Mouse (Mus musculus) spleen, postnatal 4 days (tissue): ENCODE measurements around the gene Larp4.
"Not testable (repeated sequence)": the region's sequence is repeated elsewhere in the genome, so short reads cannot be mapped to it uniquely, and the experiment has no call there.

Experiments
- DNase-seq, 2 experiments: peaks; one replicate each; pipeline ENCODE4 v3.0.0; 2022; ENCODE audit warnings: low spot score in 2 of 2

Gene Larp4

DNA sequence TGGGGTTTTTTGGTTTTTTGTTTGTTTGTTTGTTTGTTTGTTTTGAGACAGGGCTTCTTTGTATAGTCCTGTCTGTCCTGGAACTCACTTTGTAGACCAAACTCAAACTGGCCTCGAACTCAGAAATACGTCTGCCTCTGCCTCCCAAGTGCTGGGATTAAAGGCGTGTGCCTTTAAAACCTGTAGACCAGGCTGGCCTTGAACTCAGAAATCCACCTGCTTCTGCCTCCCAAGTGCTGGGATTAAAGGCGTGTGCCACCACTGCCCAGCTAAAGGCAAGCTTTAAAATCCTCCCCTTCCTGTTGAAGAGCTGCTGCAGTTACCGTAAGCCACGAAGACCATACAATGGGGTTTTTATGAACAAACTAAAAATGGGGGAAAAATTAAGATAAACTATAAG is at the start of gene Larp4:
TSS of gene Larp4 (plus strand) at position 301 of the 400 bp plus-strand sequence.
- not testable (repeated sequence) for DNase-seq

DNA sequence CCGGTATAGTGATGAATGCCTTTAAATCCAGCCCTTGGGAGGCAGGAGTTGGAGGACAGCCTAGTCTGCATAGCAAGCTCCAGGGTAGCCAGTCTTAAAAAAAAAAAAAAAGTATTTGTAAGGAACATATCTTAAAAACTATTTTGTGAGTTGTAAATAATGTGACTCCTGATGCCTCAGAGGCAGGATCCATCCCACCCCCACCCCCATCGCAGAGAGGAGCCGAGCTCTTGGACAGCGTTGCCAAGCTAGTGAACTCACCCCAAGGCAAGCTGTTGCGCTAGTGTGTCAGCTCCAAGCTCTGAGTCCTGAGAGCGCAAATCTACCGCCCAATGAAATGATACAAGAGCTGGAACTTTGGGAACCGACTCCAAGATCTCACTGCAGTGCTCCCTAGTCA is 38.6 kb upstream of the Larp4 start:
- no peak for DNase-seq

DNA sequence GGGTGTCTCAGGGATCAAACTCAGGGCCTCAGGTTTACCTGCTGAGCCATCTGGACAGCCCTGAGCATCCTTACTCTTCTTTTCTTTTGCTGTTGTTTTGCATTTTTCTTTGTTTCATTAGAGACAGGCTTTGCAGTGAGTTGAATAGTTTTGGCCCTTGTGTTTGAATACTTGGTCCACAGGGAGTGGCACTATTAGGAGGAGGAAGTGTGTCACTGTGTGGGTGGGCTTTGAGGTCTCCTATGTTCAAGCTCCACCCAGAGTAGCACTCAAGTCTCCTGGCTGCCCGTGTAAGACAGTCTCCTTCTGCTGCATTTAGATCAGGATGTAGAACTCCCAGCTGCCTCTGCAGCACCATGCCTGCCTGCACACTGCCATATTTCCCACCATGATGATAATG is 35.4 kb upstream of the Larp4 start:
- no peak for DNase-seq

DNA sequence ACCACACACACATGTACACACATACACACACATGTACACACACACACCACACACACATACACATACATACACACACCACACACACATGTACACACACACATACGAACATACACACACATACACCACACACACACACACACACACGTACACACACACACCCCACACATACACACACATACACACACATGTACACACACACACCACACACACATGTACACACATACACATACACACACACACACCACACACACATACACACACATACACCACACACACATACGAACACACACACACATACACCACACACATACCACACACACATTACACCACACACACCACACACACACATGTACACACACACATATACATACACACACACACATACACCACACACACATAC is 33.2 kb upstream of the Larp4 start:
- no peak for DNase-seq

DNA sequence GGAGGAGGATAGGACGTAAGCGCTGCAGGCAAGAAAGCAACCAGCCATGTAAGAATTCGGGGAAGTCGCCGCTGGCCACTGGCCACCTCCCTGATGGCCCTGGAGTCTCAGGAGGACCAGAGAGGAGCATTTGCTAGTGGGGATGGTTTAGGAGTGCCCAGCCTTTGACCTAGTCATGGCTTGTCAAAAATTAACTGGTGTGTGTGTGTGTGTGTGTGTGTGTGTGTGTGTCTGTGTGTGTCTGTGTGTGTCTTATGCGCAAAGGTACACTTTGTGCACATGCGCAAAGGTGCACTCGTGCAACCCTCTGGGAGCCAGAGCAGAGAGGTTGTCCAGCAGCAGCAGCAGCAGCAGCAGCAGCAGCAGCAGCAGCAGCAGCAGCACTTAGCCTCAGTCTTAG is 32.0 kb upstream of the Larp4 start:
- DNase-seq, result no peak

DNA sequence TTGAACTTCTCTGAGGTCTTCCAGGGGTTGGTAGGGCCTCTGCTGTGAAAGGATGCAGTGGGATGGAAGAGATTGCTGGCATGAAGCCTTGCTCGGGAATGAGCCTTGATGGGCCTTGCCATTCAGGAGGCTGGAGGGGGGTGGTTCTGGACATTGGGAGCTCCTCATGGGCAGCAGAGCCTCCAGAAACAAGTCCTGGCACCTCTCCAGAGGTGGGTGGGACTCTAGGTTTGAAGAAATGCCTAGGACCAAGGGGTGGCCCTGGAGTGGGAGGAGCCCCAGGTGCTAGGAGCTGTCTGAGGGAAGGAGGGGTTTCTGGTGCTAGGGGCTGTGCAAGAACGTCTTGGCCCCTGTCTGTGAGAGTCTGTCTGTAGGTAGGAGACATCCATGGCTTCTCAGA is 29.4 kb upstream of the Larp4 start:
- no peak for DNase-seq

DNA sequence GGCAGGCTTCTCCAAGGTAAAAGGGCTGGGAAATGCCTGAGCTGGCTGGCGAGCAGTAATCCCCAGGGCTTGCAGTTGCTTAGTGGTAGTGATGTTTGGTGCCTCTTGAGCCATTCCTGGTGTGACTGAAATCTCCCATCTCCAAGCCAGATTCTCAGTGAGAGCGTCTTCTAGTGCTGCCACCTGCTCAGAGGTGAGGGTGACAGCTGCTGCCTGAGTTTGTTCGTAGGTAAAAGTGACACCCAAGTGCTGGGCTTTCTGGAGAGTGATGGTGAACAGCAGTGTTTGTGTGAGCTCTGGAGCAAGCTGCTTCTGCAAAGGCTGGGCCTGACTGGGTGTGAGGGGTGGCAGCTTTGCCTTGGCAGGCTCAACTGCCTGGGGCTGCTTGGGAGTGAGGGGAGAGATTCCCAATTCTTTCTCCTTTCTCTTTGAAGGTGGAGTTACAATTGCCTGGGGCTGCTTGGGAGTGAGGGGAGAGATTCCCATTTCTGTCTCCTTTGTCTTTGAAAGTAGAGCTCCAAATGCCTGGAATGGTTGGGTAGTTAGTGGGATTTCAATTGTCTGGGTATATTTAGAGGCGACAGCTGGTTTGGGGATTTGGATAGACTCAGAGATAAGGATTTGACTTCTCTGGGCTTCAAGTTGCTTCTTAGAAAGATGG is 28.8 kb upstream of the Larp4 start:
- no peak for DNase-seq

DNA sequence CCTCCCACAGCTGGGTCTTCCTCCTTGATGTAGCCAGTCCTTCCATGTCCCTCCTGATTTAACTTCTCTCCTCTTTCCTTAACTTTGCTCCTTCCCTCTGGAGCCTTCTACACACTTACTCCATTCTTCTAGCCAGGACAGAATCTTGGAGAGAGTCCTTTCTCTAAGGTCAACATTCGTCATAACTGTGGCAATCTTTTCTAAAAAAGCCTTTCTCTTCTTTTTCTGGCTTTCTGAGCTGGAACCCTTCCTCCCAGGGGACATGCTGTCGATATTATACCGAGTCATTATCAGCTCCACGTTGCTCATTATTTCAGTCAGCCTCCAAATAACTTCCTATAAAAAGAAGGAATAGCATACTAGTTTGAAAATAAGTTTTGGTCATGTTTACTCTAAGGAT is 14.5 kb upstream of the Larp4 start:
- DNase-seq, result no peak

DNA sequence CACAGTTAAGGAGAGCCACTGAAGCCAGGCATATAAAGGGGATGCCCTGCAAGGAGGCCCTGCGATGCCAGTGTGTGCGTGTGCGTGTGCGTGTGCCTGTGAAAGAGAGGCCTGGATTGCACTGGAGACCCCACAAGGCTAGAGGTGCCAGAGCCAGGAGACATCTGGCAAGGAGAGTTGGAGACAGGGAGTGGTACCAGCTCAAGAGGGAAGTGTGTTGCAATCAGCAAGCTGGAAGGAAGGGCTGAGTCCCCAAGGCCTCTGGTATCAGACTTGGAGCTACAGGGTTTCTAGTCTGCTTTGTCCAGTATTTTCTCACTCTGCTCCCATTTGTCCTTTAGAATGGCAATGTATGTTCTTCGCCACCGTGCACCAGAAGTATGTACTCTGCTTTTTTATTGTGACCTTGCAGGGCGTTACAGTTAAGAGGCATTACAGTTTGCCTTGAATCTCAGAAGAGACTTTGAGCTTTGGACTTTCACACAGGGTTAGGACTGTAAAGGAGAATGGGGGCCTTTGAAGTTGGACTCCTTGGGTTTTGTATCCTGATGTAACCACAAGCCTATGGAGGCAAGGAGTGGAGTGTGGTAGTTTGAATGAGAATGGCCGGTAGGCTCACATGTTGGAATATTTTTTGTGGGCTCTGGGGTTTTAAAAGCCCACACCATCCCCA is 4.6 kb upstream of the Larp4 start:
- no peak for DNase-seq

DNA sequence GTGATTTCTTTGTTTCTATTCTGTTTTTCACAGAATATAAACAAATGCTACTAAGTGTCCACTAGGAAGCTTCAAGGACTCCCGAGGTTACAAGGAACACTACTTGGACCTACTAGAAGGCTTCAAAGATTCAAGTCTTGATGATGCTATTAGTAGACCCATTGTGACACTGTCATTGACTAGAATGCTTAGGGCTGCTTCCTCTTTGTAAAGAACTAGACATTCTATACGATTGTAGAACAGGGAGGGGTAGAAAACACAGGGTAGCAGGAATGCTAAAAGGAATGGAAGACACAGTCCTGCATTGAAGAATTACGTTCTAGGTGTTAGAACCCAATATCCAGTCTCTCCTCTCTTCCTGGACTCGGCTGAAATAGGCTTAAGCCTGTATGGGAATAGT is 2.9 kb upstream of the Larp4 start, which contains the start of gene Fam186a:
TSS of gene Fam186a (minus strand) at position 101 of the 400 bp plus-strand sequence.
- no peak for DNase-seq

DNA sequence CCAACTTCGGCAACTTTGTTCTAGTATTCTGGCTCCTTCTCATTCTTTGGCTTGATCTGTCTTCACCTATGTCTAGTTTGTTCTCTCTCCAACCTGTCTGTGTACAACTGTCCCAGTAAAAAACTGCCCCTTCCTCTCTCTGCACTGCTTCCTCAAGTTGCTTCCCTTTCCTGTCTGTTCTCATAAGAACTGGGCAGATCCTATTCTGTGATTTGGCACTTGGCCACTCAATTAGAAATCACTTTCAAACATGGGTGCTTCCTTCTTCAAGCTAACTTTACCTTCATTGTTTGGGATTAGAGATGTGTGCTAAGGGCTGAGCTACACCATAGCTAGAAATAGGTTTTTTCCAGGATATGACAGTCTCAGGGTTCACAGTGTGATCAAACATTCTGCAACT is 741 bp downstream of the Larp4 start:
- no peak for DNase-seq

DNA sequence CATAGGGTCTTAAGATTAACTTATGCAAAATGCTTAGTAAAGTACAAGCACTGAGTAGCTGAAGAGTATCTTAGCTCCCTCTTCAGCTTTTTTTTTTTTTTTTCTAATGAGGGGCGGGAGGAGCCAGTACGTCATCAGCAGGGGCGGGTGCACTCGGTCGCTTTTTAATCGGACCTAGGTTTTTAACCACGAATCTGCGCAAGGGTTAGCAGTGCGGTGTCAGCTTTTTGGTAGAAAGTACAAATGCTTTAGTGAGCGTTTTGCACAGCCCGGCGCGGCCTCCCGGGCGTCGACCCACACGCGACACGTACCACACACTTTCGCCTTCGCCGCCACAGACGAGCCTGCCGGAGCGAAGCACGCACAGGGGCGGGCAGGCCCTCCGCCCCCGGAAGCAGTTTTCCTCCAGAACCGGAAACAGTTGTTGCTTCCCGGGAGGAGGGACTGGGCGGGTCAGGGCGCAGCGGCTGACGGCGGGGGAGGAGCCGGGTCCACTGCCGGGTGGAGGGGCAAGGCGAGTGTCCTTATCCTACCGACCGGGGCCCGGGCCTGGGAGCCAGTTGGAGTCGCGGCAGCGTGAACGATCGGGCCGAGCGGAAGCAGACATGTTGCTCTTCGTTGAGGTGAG is 2.6 kb downstream of the Larp4 start:
- DNase-seq, result peak; percentile 95 to 97

DNA sequence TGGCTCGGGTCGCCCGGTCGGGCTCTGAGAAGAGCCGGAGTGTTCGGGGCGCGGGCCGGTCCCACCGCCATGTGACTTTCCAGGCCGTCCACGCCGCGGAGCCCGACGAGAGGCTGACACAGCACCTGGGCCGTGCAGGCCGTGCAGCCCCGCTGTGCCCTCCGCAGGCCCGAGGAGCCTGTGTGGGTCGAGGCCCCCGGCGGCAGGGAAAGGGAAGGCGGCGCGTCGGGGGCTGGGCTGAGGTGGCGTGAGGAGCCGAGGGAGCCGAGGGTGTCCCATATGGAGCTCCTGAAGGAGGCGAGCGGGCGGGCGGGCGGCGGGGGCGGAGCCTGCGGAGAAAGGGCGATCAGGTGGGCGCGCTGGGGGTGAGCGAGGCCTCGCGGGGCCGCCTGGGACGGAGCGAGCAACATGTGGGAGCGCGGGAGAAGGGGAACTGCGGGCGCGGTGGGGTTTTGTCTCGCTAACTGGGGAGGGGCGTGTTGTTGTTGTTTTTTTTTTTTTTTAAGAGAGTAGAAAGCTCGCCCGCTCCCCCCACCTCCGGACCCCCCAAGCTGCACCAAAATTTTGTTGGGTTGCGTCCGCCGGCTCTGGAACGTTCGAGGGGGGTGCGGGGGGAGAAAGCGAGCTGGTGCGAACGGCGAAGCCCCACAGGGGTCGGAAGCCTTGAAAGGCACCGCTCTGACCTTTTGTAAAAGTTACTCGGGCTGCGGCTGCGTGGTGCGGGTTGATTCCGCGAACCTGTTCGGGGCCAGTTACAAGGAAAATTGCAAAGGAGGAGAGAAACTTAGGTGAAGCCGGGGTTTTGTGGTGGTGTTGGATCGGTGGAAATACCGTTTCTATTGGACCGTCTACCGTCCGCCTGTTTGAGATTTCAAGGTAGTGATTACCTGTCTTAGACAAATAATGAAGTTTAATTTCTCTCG is 3.4 kb downstream of the Larp4 start:
- peak; percentile 37 to 72 for DNase-seq

DNA sequence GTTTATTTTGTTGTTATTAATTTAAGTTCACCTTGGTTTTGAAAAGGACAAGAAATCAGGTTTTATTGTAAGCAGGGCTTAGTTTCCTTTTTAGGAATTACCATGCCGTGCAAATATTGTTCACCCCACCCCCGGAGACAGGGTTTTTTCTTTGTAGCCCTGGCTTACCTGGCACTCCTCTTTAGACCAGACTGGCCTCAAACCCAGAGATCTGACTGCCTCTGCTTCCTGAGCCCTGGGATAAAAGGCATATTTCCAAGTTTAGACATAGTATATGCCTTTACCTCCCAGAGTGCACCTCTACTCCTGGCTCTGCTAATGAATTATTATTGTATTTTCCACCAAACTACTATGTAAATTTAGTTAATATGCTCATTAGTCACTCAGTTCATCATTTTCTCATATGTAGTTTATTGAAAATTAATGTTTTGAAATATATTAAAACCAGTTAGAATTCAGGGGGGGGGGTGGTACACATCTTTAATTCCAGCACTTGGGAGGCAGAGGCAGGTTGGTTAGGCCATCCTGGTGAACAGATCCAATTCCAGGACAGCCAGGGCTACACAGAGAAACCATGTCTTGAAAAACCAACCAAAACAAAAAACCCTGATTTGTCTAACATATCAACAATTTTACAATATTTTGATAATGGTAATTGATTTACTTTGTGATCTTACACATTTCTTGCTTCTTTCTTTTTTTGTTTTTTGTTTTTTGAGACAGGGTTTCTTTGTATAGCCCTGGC is 4.8 kb downstream of the Larp4 start:
- DNase-seq, result no peak

DNA sequence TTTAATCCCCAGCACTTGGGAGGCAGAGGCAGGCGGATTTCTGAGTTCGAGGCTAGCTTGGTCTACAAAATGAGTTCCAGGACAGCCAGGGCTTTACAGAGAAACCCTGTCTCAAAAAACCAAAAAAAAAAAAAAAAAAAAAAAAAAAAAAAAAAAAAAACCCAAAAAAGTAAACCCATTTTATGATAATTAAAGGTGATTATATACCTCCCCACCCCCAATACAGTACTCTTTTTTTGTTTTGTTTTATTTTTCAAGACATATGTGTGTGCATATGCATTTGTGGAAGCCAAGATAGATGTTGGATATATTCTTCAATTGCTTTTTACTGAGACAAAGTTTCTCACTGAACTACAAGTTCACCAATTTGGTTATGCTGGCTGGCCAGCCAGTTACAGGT is 6.3 kb downstream of the Larp4 start:
- not testable (repeated sequence) for DNase-seq

DNA sequence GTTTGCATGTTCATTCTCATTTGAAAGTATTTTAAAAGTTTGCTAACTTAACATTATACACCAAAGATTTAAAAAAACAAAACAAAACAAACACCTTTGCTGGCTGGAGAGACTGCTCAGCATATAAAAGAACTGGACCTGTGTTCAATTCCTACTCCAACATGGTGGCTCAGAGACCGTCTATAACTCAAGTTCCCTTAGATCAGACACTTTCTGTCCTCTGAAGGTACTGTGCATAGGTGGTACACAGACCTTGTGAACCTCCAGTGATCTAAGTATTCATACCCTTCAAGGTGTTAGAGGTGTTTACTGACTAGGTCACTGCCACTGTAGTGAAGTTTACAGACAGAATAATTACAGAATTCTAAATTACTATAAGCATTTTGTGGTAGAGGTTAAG is 9.4 kb downstream of the Larp4 start:
- DNase-seq, result no peak

DNA sequence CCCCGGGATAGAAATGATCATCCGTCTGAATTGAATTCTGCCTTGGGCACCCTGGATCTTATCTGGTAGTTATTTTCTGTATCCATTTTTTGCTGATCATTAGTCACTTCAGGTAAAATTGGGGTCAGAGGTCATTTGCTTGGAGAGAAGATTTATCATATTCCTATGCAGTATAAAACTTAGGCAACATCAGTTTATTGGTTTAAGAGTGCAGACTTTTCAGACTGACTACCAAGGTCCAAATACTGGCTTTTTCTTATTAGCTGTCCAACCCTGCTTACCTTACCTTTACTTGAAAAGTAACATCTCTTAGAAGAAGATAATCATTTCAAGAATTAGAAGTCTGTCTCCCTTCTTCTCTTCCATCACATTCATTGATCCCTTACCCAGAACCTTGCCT is 9.8 kb downstream of the Larp4 start:
- no peak for DNase-seq

DNA sequence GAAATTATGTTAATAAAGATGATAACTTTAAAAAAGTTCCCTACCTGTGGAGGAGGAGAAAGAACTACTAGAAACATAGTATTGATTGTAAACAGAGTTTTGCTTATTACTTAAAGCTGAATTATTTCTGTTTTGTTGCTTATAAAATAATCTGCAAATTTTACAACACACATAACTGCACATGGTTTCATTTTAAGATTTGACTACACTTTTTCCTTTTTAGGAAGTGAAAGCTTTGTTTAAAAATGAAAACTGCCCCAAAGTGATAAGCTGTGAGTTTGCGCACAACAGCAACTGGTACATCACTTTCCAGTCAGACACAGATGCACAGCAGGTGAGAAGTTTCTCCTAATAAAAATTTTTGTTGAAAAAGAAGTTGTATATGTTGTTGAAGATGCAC is 23.2 kb downstream of the Larp4 start:
- no peak for DNase-seq

DNA sequence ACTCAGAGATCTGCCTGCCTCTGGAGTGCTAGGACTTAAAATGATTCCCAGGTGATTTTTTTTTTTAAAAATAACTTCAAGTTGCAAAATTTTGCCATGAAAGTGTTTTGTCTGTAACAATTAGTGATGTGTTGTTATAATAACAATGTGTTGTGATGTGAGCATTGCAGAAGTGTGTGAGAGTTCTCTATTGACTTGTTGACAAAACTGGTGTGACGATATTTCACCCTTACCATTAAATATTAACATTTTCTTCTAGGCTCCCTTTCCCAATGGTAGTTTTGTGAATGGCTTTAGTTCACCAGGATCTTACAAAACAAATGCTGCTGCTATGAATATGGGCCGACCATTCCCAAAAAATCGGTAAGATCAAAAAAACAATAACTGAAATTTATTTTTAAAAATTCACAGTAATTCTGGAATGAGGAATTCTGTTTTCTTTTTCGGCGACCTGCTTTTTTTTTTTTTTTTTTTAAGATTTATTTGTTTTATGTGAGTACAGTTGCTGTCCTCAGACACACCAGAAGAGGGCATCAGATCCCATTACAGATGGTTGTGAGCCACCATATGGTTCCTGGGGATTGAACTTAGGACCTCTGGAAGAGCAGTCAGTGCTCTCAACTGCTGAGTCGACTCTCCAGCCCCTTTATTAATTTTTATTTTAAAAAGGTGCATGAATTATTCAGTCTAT is 27.4 kb downstream of the Larp4 start:
- DNase-seq, result no peak

DNA sequence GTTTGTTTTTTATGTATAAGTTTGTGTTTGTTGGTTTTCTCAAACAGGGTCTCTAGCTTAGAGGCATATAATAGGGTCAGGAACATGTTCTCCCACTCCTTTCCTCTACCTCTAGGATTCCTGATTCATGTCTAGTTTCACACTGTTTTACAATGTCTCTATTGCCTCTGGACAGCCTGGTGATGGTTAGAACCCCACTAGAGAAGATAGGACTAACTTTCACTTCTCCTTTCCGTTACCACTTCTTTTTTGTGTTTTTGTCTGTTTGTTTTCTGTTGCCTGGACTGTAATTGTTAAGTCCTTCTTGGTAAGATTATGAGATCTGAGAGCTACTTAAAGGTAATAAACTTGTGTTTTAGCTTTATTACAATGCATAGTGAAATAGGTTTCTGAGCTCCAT is 29.5 kb downstream of the Larp4 start:
- no peak for DNase-seq
